Mouse (Mus musculus) CD4-positive, CD25-positive, alpha-beta regulatory T cell, adult 2 months (primary cell): ENCODE results near the gene Slc25a29.
A peak's percentile ranks its signal among the peaks of the same experiment; 100 is the strongest.
"Not testable (repeated sequence)": the region's sequence is repeated elsewhere in the genome, so short reads cannot be mapped to it uniquely, and the experiment has no call there.

Experiments
- DNase-seq: peaks from one replicate; pipeline ENCODE4 v3.0.0-alpha.2; 2012; ENCODE audit warnings: low read depth, low spot score

Gene Slc25a29

GRCm38 (mm10) chr12:108835840-108836409 is at the start of gene Slc25a29, which contains the start of gene Slc25a47:
TSS of gene Slc25a29 (minus strand) at chr12:108835883.
TSS of gene Slc25a47 (plus strand) at chr12:108836046.
- peak; percentile 94 for DNase-seq

- DNase-seq, result no peak
Measured at GRCm38 (mm10) chr12:108882776-108883175, 47.1 kb upstream of the Slc25a29 start.

GRCm38 (mm10) chr12:108881192-108881591 is 45.5 kb upstream of the Slc25a29 start:
- no peak for DNase-seq

- DNase-seq, result no peak
Measured at GRCm38 (mm10) chr12:108880606-108881005, 44.9 kb upstream of the Slc25a29 start.

GRCm38 (mm10) chr12:108879138-108879537 is 43.5 kb upstream of the Slc25a29 start:
- DNase-seq, result no peak

GRCm38 (mm10) chr12:108873122-108873521 is 37.4 kb upstream of the Slc25a29 start:
- no peak for DNase-seq

- peak; percentile 36 for DNase-seq
Measured at GRCm38 (mm10) chr12:108869575-108869974, 33.9 kb upstream of the Slc25a29 start.

GRCm38 (mm10) chr12:108865007-108865494 is 29.4 kb upstream of the Slc25a29 start:
- no peak for DNase-seq

GRCm38 (mm10) chr12:108858486-108858885 is 22.8 kb upstream of the Slc25a29 start:
- DNase-seq, result no peak

GRCm38 (mm10) chr12:108857589-108858184 is 22.0 kb upstream of the Slc25a29 start:
- no peak for DNase-seq

- DNase-seq, result no peak
Measured at GRCm38 (mm10) chr12:108857109-108857508, 21.4 kb upstream of the Slc25a29 start.

GRCm38 (mm10) chr12:108856186-108856585 is 20.5 kb upstream of the Slc25a29 start:
- no peak for DNase-seq

- no peak for DNase-seq
Measured at GRCm38 (mm10) chr12:108855081-108855480, 19.4 kb upstream of the Slc25a29 start.

- DNase-seq, result no peak
Measured at GRCm38 (mm10) chr12:108852822-108853221, 17.1 kb upstream of the Slc25a29 start.

- no peak for DNase-seq
Measured at GRCm38 (mm10) chr12:108850886-108851285, 15.2 kb upstream of the Slc25a29 start.

- DNase-seq, result no peak
Measured at GRCm38 (mm10) chr12:108850129-108850528, 14.4 kb upstream of the Slc25a29 start.

GRCm38 (mm10) chr12:108849488-108850022 is 13.9 kb upstream of the Slc25a29 start:
- DNase-seq, result no peak

- not testable (repeated sequence) for DNase-seq
Measured at GRCm38 (mm10) chr12:108848033-108848432, 12.3 kb upstream of the Slc25a29 start.

- DNase-seq, result no peak
Measured at GRCm38 (mm10) chr12:108842663-108843062, 7.0 kb upstream of the Slc25a29 start.

GRCm38 (mm10) chr12:108841181-108841580 is 5.5 kb upstream of the Slc25a29 start:
- DNase-seq, result no peak

- DNase-seq, result no peak
Measured at GRCm38 (mm10) chr12:108836722-108837121, 1.0 kb upstream of the Slc25a29 start.

- no peak for DNase-seq
Measured at GRCm38 (mm10) chr12:108835208-108835839, 359 bp downstream of the Slc25a29 start.
